Mouse (Mus musculus): ENCODE results near the gene Rps6ka3.

Gene Rps6ka3

GRCm38 (mm10) chrX:159210007-159210406 is at the start of gene Rps6ka3:
Gene Rps6ka3, plus strand, starts transcription at chrX:159210307.
- DNase-seq (ENCODE audit: low spot score): no peak

GRCm38 (mm10) chrX:159169200-159169599 is 40.9 kb upstream of the Rps6ka3 start:
- DNase-seq (ENCODE audit: low spot score): no peak

- no peak for DNase-seq (ENCODE audit: low spot score)
Measured at GRCm38 (mm10) chrX:159171579-159171978, 38.5 kb upstream of the Rps6ka3 start.

GRCm38 (mm10) chrX:159191581-159191980 is 18.5 kb upstream of the Rps6ka3 start:
- DNase-seq (ENCODE audit: low spot score): no peak

- no peak for DNase-seq (ENCODE audit: low spot score)
Measured at GRCm38 (mm10) chrX:159199495-159199894, 10.6 kb upstream of the Rps6ka3 start.

- DNase-seq (ENCODE audit: low spot score): no peak
Measured at GRCm38 (mm10) chrX:159200101-159200500, 10.0 kb upstream of the Rps6ka3 start.

GRCm38 (mm10) chrX:159210892-159211583 is 931 bp downstream of the Rps6ka3 start:
- DNase-seq (ENCODE audit: low spot score): no peak

GRCm38 (mm10) chrX:159215253-159215652 is 5.1 kb downstream of the Rps6ka3 start:
- no peak for DNase-seq (ENCODE audit: low spot score)

GRCm38 (mm10) chrX:159222474-159222873 is 12.4 kb downstream of the Rps6ka3 start:
- DNase-seq (ENCODE audit: low spot score): no peak

- DNase-seq (ENCODE audit: low spot score): no peak
Measured at GRCm38 (mm10) chrX:159237275-159237674, 27.2 kb downstream of the Rps6ka3 start.

- DNase-seq (ENCODE audit: low spot score): peak; percentile 51
Measured at GRCm38 (mm10) chrX:159254001-159254884, 44.1 kb downstream of the Rps6ka3 start.

- peak; percentile 87 for DNase-seq (ENCODE audit: low spot score)
Measured at GRCm38 (mm10) chrX:159255123-159255978, 45.2 kb downstream of the Rps6ka3 start.

- no peak for DNase-seq (ENCODE audit: low spot score)
Measured at GRCm38 (mm10) chrX:159256040-159256852, 46.1 kb downstream of the Rps6ka3 start.

GRCm38 (mm10) chrX:159256921-159257421 is 46.9 kb downstream of the Rps6ka3 start:
- peak; percentile 42 for DNase-seq (ENCODE audit: low spot score)

- no peak for DNase-seq (ENCODE audit: low spot score)
Measured at GRCm38 (mm10) chrX:159264681-159265080, 54.6 kb downstream of the Rps6ka3 start.

GRCm38 (mm10) chrX:159269072-159269471 is 59.0 kb downstream of the Rps6ka3 start:
- peak; percentile 39 for DNase-seq (ENCODE audit: low spot score)

GRCm38 (mm10) chrX:159286765-159287164 is 76.7 kb downstream of the Rps6ka3 start:
- DNase-seq (ENCODE audit: low spot score): peak; percentile 32

- no peak for DNase-seq (ENCODE audit: low spot score)
Measured at GRCm38 (mm10) chrX:159295879-159296278, 85.8 kb downstream of the Rps6ka3 start.

GRCm38 (mm10) chrX:159302349-159303311 is 92.5 kb downstream of the Rps6ka3 start:
- DNase-seq (ENCODE audit: low spot score): no peak

- no peak for DNase-seq (ENCODE audit: low spot score)
Measured at GRCm38 (mm10) chrX:159315293-159315692, 105.2 kb downstream of the Rps6ka3 start.
